Mouse (Mus musculus): ENCODE data around the gene Gm5108. TPM values are rescaled to one million over a fixed set of nuclear protein-coding genes. Genes with fewer than 3 reads are reported as not detected.

The Gm5108 gene
- polyA plus RNA-seq (2014; fragmentation: Illumina TruSeq; extraction: RNeasy Lipid Tissue Mini Kit (QIAGEN cat#74804); ENCODE audit: insufficient read depth, low read depth, low replicate concordance), result not detected

DNA sequence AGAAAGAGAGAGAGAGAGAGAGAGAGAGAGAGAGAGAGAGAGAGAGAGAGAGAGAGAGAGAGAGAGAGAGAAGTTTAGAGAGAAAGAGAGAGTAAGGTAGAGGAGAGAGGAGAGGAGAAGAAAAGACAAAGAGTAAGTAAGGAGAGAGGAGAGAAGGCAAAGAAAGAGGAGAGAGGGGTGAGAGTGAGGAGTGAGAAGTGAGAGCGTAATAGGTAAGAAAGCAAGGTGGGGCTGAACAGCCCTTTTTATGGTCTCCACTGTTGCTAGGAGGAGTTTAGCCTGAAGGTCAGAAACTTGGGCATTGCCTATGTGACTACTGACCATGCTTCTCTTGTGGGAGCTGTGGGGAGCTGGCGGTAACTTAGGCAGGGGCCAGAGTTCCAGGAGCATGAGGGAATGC lies at the start of gene Gm5108:
TSS of gene Gm5108 (plus strand) at position 301 of the 400 bp plus-strand sequence.

DNA sequence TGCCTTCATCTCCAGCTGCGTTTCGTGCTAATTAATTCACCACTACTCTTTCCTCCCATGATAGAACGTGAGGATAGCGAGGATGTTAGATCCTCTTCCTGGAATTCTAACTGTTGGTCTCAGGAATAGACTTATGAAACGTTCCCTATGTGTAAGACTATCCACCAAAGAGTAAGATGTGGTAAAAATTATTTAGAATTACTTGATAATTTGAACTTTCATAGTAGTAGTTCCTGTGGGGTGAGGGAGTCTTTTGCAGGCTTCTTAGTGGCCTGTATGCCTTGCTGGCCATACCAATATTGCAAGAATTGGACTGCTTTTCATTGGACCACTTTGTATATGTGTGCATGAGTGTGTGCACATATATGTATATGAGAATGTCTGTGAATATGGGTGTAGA lies 4.9 kb downstream of the Gm5108 start, which contains the start of gene Gm21905:
TSS of gene Gm21905 (minus strand) at position 101 of the 400 bp plus-strand sequence.

Other genes with a start within 250 kb of the Gm5108 start
- gene Atp8a1, start 94.2 kb upstream of the Gm5108 start, polyA plus RNA-seq (2014; fragmentation: Illumina TruSeq; extraction: RNeasy Lipid Tissue Mini Kit (QIAGEN cat#74804); ENCODE audit: insufficient read depth, low read depth, low replicate concordance), result 31.1 TPM
- gene Gm21905, start 4.8 kb downstream of the Gm5108 start, polyA plus RNA-seq (2014; fragmentation: Illumina TruSeq; extraction: RNeasy Lipid Tissue Mini Kit (QIAGEN cat#74804); ENCODE audit: insufficient read depth, low read depth, low replicate concordance), result not detected
- gene Grxcr1, start 90.2 kb downstream of the Gm5108 start, polyA plus RNA-seq (2014; fragmentation: Illumina TruSeq; extraction: RNeasy Lipid Tissue Mini Kit (QIAGEN cat#74804); ENCODE audit: insufficient read depth, low read depth, low replicate concordance), result not detected

Measured in lung, adult 10 weeks (tissue).